Mouse (Mus musculus) B cell, adult 2 months (primary cell): ENCODE results near the gene Olfr851.

Source experiments
- DNase-seq, 2 experiments: peaks; one replicate each; pipeline ENCODE4 v3.0.0; 2022

The Olfr851 gene

GRCm38 (mm10) chr9:19492995-19493394 lies at the start of gene Olfr851:
Olfr851 (plus strand) TSS chr9:19493295.
- DNase-seq, result no peak

GRCm38 (mm10) chr9:19478148-19478547 lies 14.9 kb upstream of the Olfr851 start, which contains the start of gene Olfr850:
Olfr850 (minus strand) TSS chr9:19478248.
- no peak for DNase-seq

- no peak for DNase-seq
These were observed 47.9 kb downstream of the Olfr851 start, which contains the start of gene Olfr853 for GRCm38 (mm10) chr9:19540976-19541375. Olfr853 (minus strand) TSS chr9:19541076.
